Mouse (Mus musculus): ENCODE data around the gene Dzip1. TPM values are rescaled to one million over a fixed set of nuclear protein-coding genes. Genes with fewer than 3 reads are reported as not detected.

The Dzip1 gene
- total RNA-seq (2023), result 0.61 to 0.75 TPM (median 0.66 TPM) in 4 replicates

DNA sequence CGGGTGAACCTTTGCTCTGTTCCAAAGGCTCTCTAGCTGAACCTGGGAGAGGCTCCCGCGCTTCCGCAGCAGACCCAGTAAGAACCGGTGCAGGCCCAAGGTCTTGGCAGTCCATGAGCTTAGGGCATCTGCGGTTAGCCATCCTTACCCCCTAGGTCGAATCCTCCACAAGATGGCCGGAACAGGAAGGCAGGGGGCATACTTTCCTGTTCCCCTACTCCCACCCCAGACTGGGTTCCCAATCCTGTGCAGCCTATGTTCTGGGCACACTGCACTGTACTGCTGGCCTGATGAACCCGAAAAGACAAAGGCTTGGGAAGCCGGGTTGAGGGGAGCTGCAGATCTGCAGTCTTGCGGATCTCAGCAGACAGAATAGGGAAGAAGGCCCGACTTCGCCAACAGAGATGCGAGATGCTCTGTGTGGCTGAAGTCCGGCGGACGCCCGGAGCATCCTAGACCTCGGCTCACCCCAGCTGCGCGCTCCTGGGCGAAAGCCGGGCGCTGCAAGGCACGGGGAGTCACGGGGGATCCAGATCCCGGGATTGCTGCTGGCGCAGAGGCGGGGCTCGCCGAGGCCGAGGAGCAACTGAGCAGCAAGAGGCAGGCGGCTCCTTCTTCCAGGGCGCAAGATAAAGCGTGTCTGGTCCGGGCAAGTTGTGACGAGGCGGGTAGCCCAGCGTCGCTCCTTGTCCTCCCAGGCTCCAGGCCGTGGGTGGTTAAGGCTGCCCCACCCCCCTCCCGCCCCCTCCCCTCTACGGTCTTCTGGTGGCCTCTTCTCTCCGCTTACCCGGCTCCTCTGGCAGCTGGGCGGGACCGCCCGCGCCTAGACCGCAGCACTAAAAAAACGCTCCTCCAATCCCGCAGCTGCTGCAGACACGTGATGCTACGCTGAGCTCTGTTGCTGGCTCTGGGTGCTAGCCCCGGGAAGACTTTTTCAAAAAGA lies at the start of gene Dzip1:
TSS of gene Dzip1 (minus strand) at position 788 of the 943 bp plus-strand sequence.

DNA sequence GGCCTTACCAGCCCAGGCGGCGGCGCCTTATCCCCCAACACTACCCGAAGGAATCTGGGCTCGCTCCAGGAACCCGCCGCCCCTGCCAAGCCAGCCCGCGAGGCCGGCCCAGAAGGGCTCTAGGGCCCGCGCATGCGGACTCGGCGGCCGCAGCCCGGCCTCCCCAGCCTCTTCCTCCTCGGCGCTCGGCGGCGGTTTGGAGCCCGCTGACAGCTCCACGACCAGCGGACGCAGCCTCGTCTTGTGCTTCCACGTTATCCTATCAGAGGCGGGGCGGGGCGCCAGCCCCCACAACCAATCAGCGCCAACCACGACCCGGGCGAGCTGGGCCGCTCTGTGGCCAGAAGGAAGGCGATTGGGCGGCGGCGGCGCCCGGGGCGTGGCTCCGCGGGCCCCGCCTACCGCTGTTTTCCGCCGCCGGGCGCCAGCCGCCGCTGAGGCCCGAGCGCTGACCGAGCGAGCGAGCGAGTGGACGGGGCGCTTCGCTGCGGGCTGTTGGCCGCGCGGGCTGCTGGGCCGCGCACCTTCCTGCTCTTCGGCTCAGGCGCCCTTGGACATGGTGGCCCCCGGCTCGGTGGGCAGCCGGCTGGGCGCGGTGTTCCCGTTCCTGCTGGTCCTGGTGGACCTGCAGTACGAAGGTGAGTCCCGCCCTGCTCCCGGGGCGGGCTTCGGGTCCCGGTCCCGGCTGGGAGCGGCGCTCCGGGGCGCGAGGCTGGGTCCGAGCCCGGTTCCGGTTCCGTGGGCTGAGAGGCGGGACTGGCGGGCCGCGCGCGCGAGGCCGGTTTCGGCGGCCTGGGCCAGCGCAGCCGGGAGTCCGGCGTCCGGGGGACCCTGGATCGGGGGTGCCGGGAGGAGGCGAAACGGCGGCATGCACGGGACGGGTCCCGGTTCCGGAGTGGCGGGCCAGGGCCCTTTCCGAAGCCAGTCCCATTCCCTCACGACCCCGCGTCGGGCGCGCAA lies 12.6 kb upstream of the Dzip1 start, which contains the start of gene Dnajc3:
TSS of gene Dnajc3 (plus strand) at position 444 of the 960 bp plus-strand sequence.

Other genes starting within 250 kb of the Dzip1 start
- 13.3 to 18.1 TPM (median 16.5 TPM) in 4 replicates for gene Abcc4, start 219.2 kb downstream of the Dzip1 start, total RNA-seq (2023)
- gene Cldn10, start 137.6 kb downstream of the Dzip1 start, total RNA-seq (2023), result 0.89 to 3.2 TPM (median 1.2 TPM) in 4 replicates
- gene Dnajc3, start 12.5 kb upstream of the Dzip1 start, total RNA-seq (2023), result 23.3 to 27.2 TPM (median 26.3 TPM) in 4 replicates
- 2.6 to 6.4 TPM (median 3.6 TPM) in 4 replicates for gene Uggt2, start 174.0 kb upstream of the Dzip1 start, total RNA-seq (2023)
- not detected in 4 replicates for gene Hs6st3, start 212.9 kb upstream of the Dzip1 start, total RNA-seq (2023)